Mouse (Mus musculus): ENCODE measurements around the gene Dpp6. TPM values are rescaled to one million over a fixed set of nuclear protein-coding genes. Genes with fewer than 3 reads are reported as not detected.

Dpp6 gene
- polyA plus RNA-seq, 1 experiment from 2014 or later: 100 TPM

DNA sequence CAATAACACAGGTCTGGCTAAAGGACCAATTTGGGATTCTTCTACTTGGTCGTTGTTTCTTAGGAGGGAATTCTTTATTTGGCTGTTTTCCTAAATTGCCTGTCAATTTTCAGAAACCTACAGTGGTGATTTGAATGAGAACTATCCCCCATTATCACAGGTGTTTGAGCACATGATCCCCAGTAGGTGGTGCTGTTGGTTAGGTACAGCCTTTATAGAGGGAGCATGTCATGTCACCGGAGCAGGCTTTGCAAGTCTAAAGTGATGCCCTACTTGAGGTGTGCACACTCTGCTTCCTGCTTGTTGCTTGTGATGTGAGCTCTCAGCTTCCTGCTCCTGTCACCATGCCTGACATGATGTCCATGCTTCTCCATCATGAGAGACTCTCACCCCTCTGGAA lies 870.3 kb downstream of the Dpp6 start:
- no peaks in the 10 kb centered on the region for H3K27me3 ChIP-seq (ENCODE audit: control insufficient read depth, insufficient read depth, low read length)
- no peaks in the 10 kb centered on the region for H3K4me1 ChIP-seq (ENCODE audit: control insufficient read depth, insufficient read depth, low read length)
- H3K4me2 ChIP-seq (ENCODE audit: low read depth, low read length): no peak overlapping the region
- no peak for ATAC-seq (ENCODE audit: low read depth)
- no peak overlapping the region for H3K9ac ChIP-seq (replicated peaks; ENCODE audit: low read depth, low read length)
- 90% methylated on average over 2 of the region's 2 CpGs for WGBS
- H3K4me3 ChIP-seq (ENCODE audit: low read depth, low read length): no peak overlapping the region
- H3K27ac ChIP-seq (ENCODE audit: low read depth, low read length): no peak overlapping the region
- no peaks in the 10 kb centered on the region for H3K9me3 ChIP-seq (ENCODE audit: control insufficient read depth, low read length)
- 0 out of 2 replicates have a peak, but pooled peaks cover 3% of the 10 kb centered on the region for H3K36me3 ChIP-seq (ENCODE audit: control insufficient read depth, insufficient read depth, low read length)

GRCm38 (mm10) chr5:27702482-27702881 lies 885.5 kb downstream of the Dpp6 start:
- H3K4me3 ChIP-seq (ENCODE audit: low read depth, low read length): no peak overlapping the region
- no peaks in the 10 kb centered on the region for H3K9me3 ChIP-seq (ENCODE audit: control insufficient read depth, low read length)
- ATAC-seq (ENCODE audit: low read depth): peak; percentile 33; the same call in 1 of the 2 replicates
- no peak overlapping the region for H3K27ac ChIP-seq (ENCODE audit: low read depth, low read length)
- H3K9ac ChIP-seq (replicated peaks; ENCODE audit: low read depth, low read length): no peak overlapping the region
- WGBS: 71% methylated on average over 6 of the region's 6 CpGs
- H3K27me3 ChIP-seq (ENCODE audit: control insufficient read depth, insufficient read depth, low read length): no peaks in the 10 kb centered on the region
- H3K36me3 ChIP-seq (ENCODE audit: control insufficient read depth, insufficient read depth, low read length): no peaks in the 10 kb centered on the region
- H3K4me2 ChIP-seq (ENCODE audit: low read depth, low read length): no peak overlapping the region
- no peaks in the 10 kb centered on the region for H3K4me1 ChIP-seq (ENCODE audit: control insufficient read depth, insufficient read depth, low read length)

GRCm38 (mm10) chr5:27705020-27705419 lies 888.0 kb downstream of the Dpp6 start:
- no peaks in the 10 kb centered on the region for H3K9me3 ChIP-seq (ENCODE audit: control insufficient read depth, low read length)
- no peak overlapping the region for H3K9ac ChIP-seq (replicated peaks; ENCODE audit: low read depth, low read length)
- no peak overlapping the region for H3K27ac ChIP-seq (ENCODE audit: low read depth, low read length)
- no peaks in the 10 kb centered on the region for H3K4me1 ChIP-seq (ENCODE audit: control insufficient read depth, insufficient read depth, low read length)
- ATAC-seq (ENCODE audit: low read depth): no peak
- H3K27me3 ChIP-seq (ENCODE audit: control insufficient read depth, insufficient read depth, low read length): no peaks in the 10 kb centered on the region
- H3K4me2 ChIP-seq (ENCODE audit: low read depth, low read length): no peak overlapping the region
- no peaks in the 10 kb centered on the region for H3K36me3 ChIP-seq (ENCODE audit: control insufficient read depth, insufficient read depth, low read length)
- no peak overlapping the region for H3K4me3 ChIP-seq (ENCODE audit: low read depth, low read length)

DNA sequence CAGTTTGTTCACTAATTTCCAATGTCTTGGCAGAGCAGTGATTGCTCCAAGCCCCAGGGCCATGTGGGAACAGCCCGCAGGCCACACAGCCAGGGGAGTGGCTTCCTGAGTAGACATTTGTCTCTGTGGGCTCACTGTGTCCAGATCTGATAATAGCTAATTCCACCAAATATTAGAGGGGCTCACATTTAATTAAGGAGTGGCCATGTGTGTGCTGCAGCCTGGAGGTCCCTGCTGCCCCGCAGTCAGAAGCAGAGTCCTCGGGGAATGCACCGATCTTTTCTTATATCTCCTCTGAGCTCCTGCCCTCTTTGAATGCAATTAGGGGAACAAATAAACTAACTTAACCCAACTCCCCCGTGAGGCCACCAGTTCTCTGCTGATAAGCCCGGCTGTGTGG lies 889.5 kb downstream of the Dpp6 start:
- WGBS: 52% methylated on average over 6 of the region's 6 CpGs
- H3K4me2 ChIP-seq (ENCODE audit: low read depth, low read length): no peak overlapping the region
- H3K36me3 ChIP-seq (ENCODE audit: control insufficient read depth, insufficient read depth, low read length): no peaks in the 10 kb centered on the region
- H3K4me3 ChIP-seq (ENCODE audit: low read depth, low read length): no peak overlapping the region
- H3K9ac ChIP-seq (replicated peaks; ENCODE audit: low read depth, low read length): no peak overlapping the region
- H3K27ac ChIP-seq (ENCODE audit: low read depth, low read length): no peak overlapping the region
- no peaks in the 10 kb centered on the region for H3K27me3 ChIP-seq (ENCODE audit: control insufficient read depth, insufficient read depth, low read length)
- no peak for ATAC-seq (ENCODE audit: low read depth)
- no peaks in the 10 kb centered on the region for H3K4me1 ChIP-seq (ENCODE audit: control insufficient read depth, insufficient read depth, low read length)
- H3K9me3 ChIP-seq (ENCODE audit: control insufficient read depth, low read length): no peaks in the 10 kb centered on the region

- Histone ChIP-seq H3K36me3 (ENCODE audit: control insufficient read depth, insufficient read depth, low read length) (no peaks in the 10 kb centered on the region), H3K4me2 (ENCODE audit: low read depth, low read length) (no peak overlapping the region), H3K4me3 (ENCODE audit: low read depth, low read length) (no peak overlapping the region), H3K27me3 (ENCODE audit: control insufficient read depth, insufficient read depth, low read length) (no peaks in the 10 kb centered on the region), H3K27ac (ENCODE audit: low read depth, low read length) (no peak overlapping the region), H3K9ac (replicated peaks; ENCODE audit: low read depth, low read length) (no peak overlapping the region), H3K9me3 (ENCODE audit: control insufficient read depth, low read length) (no peaks in the 10 kb centered on the region), H3K4me1 (ENCODE audit: control insufficient read depth, insufficient read depth, low read length) (no peaks in the 10 kb centered on the region)
- no peak for ATAC-seq (ENCODE audit: low read depth)
These were observed 890.3 kb downstream of the Dpp6 start for GRCm38 (mm10) chr5:27707283-27707682.

DNA sequence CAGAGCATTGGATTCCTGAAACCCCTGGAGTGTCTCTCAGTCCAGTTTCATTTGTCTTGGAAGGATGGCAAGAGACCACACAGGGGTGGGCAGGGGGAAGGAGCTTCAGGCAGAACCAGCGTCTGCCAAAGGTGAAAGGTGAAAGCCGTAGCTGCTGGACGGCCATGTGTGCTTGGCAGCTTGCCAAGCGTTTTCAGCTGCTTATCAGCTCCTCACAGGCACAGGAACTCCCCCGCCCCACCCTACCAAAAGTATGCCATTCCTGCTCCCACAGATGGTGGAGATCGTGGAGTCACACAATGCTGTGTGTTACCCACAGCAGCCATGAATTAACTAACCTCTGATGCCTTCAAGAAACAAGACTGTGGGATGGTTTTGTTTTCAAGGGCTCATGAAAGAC lies 891.2 kb downstream of the Dpp6 start:
- no peaks in the 10 kb centered on the region for H3K9me3 ChIP-seq (ENCODE audit: control insufficient read depth, low read length)
- no peak for ATAC-seq (ENCODE audit: low read depth)
- no peak overlapping the region for H3K4me2 ChIP-seq (ENCODE audit: low read depth, low read length)
- 42% methylated on average over 6 of the region's 6 CpGs for WGBS
- H3K4me1 ChIP-seq (ENCODE audit: control insufficient read depth, insufficient read depth, low read length): no peaks in the 10 kb centered on the region
- H3K27ac ChIP-seq (ENCODE audit: low read depth, low read length): no peak overlapping the region
- no peak overlapping the region for H3K9ac ChIP-seq (replicated peaks; ENCODE audit: low read depth, low read length)
- H3K27me3 ChIP-seq (ENCODE audit: control insufficient read depth, insufficient read depth, low read length): no peaks in the 10 kb centered on the region
- H3K4me3 ChIP-seq (ENCODE audit: low read depth, low read length): no peak overlapping the region
- no peaks in the 10 kb centered on the region for H3K36me3 ChIP-seq (ENCODE audit: control insufficient read depth, insufficient read depth, low read length)

DNA sequence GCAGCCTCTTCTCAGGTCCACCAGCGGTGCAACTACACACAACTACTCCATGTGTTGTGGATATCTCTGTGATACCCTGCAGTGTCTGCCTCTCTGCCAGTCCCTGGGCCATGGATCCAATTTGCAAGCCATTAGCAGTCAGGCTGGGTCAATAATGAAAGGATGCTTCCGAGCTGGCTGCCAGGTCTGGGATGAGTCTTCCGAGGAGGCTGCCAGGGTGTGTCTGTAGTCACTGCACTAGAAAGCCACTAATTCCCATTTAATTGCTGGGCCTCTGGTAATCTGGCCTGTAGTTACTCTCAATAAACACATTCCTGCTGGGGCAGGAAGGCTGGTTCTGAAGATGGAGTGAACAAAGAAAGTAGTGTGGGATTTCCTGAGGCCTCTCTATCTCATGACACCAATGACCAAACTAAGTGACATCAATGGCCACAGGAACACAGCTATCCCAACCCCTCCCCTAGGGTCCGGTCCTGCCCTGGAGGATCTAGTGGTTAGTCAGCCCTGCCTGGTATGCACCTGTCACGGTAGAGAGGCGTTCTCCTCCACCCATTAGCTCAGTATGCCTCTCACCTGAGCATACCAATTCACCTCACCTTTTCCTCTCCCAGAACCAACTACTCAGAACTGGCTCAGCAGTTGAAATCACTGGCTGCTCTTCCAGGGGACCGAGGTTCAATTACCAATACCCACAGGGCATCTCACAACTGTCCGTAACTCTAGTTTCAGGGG lies 894.6 kb downstream of the Dpp6 start:
- 47% methylated on average over 8 of the region's 8 CpGs for WGBS
- no peaks in the 10 kb centered on the region for H3K27me3 ChIP-seq (ENCODE audit: control insufficient read depth, insufficient read depth, low read length)
- H3K27ac ChIP-seq (ENCODE audit: low read depth, low read length): no peak overlapping the region
- H3K9me3 ChIP-seq (ENCODE audit: control insufficient read depth, low read length): no peaks in the 10 kb centered on the region
- no peak for ATAC-seq (ENCODE audit: low read depth)
- no peak overlapping the region for H3K9ac ChIP-seq (replicated peaks; ENCODE audit: low read depth, low read length)
- no peaks in the 10 kb centered on the region for H3K4me1 ChIP-seq (ENCODE audit: control insufficient read depth, insufficient read depth, low read length)
- H3K36me3 ChIP-seq (ENCODE audit: control insufficient read depth, insufficient read depth, low read length): no peaks in the 10 kb centered on the region
- H3K4me3 ChIP-seq (ENCODE audit: low read depth, low read length): no peak overlapping the region
- H3K4me2 ChIP-seq (ENCODE audit: low read depth, low read length): no peak overlapping the region

DNA sequence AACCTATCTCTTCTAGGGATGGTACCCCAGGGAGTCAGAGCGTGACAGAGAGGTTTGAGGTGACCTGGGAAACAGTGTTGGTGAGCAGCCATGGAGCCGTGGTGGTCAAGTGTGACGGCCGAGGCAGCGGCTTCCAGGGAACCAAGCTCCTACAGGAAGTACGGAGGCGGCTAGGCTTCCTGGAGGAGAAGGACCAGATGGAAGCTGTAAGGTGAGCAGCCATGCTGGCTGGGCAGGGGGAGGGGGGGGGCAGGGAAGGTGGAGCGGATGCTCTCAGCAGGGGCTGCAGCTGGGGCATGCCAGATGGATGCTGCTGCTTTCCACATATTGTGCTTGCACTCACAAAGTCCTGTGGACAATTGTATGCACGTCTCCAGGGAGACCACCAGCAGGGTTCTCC lies 897.4 kb downstream of the Dpp6 start:
- no peaks in the 10 kb centered on the region for H3K27me3 ChIP-seq (ENCODE audit: control insufficient read depth, insufficient read depth, low read length)
- H3K4me1 ChIP-seq (ENCODE audit: control insufficient read depth, insufficient read depth, low read length): no peaks in the 10 kb centered on the region
- no peaks in the 10 kb centered on the region for H3K36me3 ChIP-seq (ENCODE audit: control insufficient read depth, insufficient read depth, low read length)
- H3K4me3 ChIP-seq (ENCODE audit: low read depth, low read length): no peak overlapping the region
- H3K27ac ChIP-seq (ENCODE audit: low read depth, low read length): no peak overlapping the region
- WGBS: 63% methylated on average over 9 of the region's 9 CpGs
- H3K4me2 ChIP-seq (ENCODE audit: low read depth, low read length): no peak overlapping the region
- no peak overlapping the region for H3K9ac ChIP-seq (replicated peaks; ENCODE audit: low read depth, low read length)
- H3K9me3 ChIP-seq (ENCODE audit: control insufficient read depth, low read length): no peaks in the 10 kb centered on the region
- ATAC-seq (ENCODE audit: low read depth): no peak

GRCm38 (mm10) chr5:27716026-27716425 lies 899.0 kb downstream of the Dpp6 start:
- 84% methylated on average over 4 of the region's 4 CpGs for WGBS
- H3K4me2 ChIP-seq (ENCODE audit: low read depth, low read length): no peak overlapping the region
- no peaks in the 10 kb centered on the region for H3K27me3 ChIP-seq (ENCODE audit: control insufficient read depth, insufficient read depth, low read length)
- H3K36me3 ChIP-seq (ENCODE audit: control insufficient read depth, insufficient read depth, low read length): no peaks in the 10 kb centered on the region
- no peaks in the 10 kb centered on the region for H3K9me3 ChIP-seq (ENCODE audit: control insufficient read depth, low read length)
- no peak overlapping the region for H3K27ac ChIP-seq (ENCODE audit: low read depth, low read length)
- H3K9ac ChIP-seq (replicated peaks; ENCODE audit: low read depth, low read length): no peak overlapping the region
- H3K4me3 ChIP-seq (ENCODE audit: low read depth, low read length): no peak overlapping the region
- no peak for ATAC-seq (ENCODE audit: low read depth)
- H3K4me1 ChIP-seq (ENCODE audit: control insufficient read depth, insufficient read depth, low read length): no peaks in the 10 kb centered on the region
